Mouse (Mus musculus) heart, embryonic 11.5 days (tissue): Measurements from ENCODE around the gene Akap9. TPM values are rescaled to one million over a fixed set of nuclear protein-coding genes. Genes with fewer than 3 reads are reported as not detected.
"Not testable (repeated sequence)": the region's sequence is repeated elsewhere in the genome, so short reads cannot be mapped to it uniquely, and the experiment has no call there.

Experiments
- ATAC-seq: fragments of 200-750 bp; cut with Nextera tagmentation; replicated peaks from 2 replicates; pipeline ENCODE4 v1.8.0; 2017; ENCODE audit warnings: moderate library complexity; ENCODE audit not compliant: insufficient number of reproducible peaks, low FRiP score, low TSS enrichment
- H3K27ac ChIP-seq: fragments of 300-500 bp; sonication (generic); 2 replicates; pipeline ENCODE4 v1.5.1; 2014; ENCODE audit warnings: mild to moderate bottlenecking, low read depth, low read length
- H3K27me3 ChIP-seq: fragments of 300-500 bp; sonication (generic); 2 replicates; pipeline ENCODE4 v1.6.1; 2014; ENCODE audit warnings: mild to moderate bottlenecking, low read length, mixed read lengths; ENCODE audit not compliant: control insufficient read depth, insufficient read depth
- H3K36me3 ChIP-seq: fragments of 300-500 bp; sonication (generic); 2 replicates; pipeline ENCODE4 v1.6.1; 2014; ENCODE audit warnings: mild to moderate bottlenecking, low read length, moderate library complexity, mixed read lengths; ENCODE audit not compliant: control insufficient read depth, insufficient read depth
- H3K4me1 ChIP-seq: fragments of 300-500 bp; sonication (generic); 2 replicates; pipeline ENCODE4 v1.6.1; 2014; ENCODE audit warnings: low read length; ENCODE audit not compliant: control insufficient read depth, insufficient read depth
- H3K4me2 ChIP-seq: fragments of 300-500 bp; sonication (generic); 2 replicates; pipeline ENCODE4 v1.6.1; 2014; ENCODE audit warnings: mild to moderate bottlenecking, moderate library complexity
- H3K4me3 ChIP-seq: fragments of 300-500 bp; sonication (generic); 2 replicates; pipeline ENCODE4 v1.5.1; 2014; ENCODE audit warnings: low read depth, low read length
- H3K9ac ChIP-seq: fragments of 300-500 bp; sonication (generic); 2 replicates; pipeline ENCODE4 v1.6.1; 2014; ENCODE audit warnings: mild to moderate bottlenecking, low read depth, low read length, moderate library complexity
- H3K9me3 ChIP-seq: fragments of 300-500 bp; sonication (generic); replicated peaks from 2 replicates; pipeline ENCODE4 v1.6.1; 2016; ENCODE audit warnings: low read length; ENCODE audit not compliant: control insufficient read depth
- WGBS: fragments of 180-500 bp; shearing (Covaris S2); extraction: QIAGEN DNeasy Blood & Tissue Kit; methylation state at CpG from one replicate; pipeline ENCODE4 v1.1.7; 2014; ENCODE audit not compliant: insufficient replicate concordance; 5-methylcytosine and 5-hydroxymethylcytosine counted together
- polyA plus RNA-seq: library from polyadenylated mRNA; unstranded; fragments of >200 nt; fragmentation: Nextera tagmentation; extraction: Ambion mirVana; gene quantifications from 2 replicates; pipeline ENCODE4 v1.2.1, GENCODE M21; 2014

The Akap9 gene
- polyA plus RNA-seq, 1 experiment from 2014 or later = 99.1 TPM

DNA sequence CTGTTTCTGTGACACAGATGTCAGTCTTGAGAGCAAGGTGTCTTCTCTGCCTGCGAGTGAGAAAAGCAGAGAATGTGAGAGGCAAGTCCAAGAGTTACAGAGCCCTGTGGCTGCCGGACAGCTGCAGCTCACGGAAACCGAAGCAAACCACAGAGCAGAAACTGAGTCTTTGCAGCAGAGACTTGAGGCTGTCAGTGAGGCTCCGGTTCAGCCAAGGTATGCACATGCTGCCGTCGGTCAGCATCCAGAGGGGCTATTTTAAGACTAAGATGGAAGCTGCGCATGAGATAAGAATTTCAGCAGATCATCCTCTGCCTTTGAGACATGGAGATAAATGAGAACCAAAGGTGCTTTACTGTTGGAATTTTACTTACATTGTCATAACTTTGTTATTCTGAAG lies 48.3 kb downstream of the Akap9 start:
- Histone ChIP-seq H3K4me2 (no peak overlapping the region; the same call in 1 of the 2 replicates), H3K9me3 (no peaks in the 10 kb centered on the region), H3K36me3 (0 out of 2 replicates have a peak, but pooled peaks cover 4% of the 10 kb centered on the region), H3K9ac (no peak overlapping the region), H3K27me3 (no peaks in the 10 kb centered on the region), H3K4me3 (no peak overlapping the region), H3K4me1 (no peaks in the 10 kb centered on the region), H3K27ac (peak overlapping the region; percentile 41)
- ATAC-seq = no peak
- 51% methylated on average over 8 of the region's 8 CpGs for WGBS

DNA sequence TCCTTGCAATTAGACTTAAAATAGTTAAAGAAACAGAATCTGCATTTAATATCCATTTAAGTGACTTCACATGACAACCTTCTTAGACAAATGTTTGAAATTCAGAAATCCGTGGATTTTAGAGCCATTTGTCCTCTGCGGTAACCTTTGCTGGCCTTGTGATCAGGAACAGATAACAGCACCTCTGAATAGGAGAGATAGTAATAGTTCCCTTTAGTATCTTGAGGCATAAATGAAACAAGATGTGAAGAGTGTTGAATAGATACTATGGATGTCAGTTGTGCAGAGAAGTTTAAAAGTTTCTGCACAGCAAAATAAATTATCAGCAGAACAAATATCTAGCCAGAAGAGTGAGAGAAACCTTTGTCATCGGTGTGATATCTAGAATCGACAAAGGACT lies 50.0 kb downstream of the Akap9 start:
- 93% methylated on average over 4 of the region's 4 CpGs for WGBS
- ATAC-seq = no peak
- 0 out of 2 replicates have a peak, but pooled peaks cover 4% of the 10 kb centered on the region for H3K36me3 ChIP-seq

DNA sequence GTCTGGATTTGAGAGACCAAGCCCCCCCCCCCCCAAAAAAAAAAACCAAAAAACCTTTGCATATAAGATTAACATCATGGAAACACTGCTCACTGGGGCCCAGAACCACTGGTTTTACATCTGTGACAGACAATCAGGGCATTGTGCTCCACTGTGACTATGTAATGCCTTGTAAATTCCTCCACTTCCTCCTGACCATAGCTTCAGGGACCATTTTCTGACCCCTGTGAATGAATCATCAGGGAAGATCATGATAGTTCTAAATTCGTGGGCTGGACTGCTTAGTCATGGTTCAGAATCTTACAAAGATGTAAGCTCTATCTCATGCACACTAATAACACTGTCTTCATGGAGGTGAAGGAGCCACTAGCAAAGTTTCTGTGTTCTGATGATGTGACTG lies 61.8 kb downstream of the Akap9 start:
- no peak overlapping the region for H3K27ac ChIP-seq
- no peaks in the 10 kb centered on the region for H3K9me3 ChIP-seq
- H3K4me3 ChIP-seq = no peak overlapping the region
- no peak overlapping the region for H3K9ac ChIP-seq
- WGBS = 60% methylated on average over 1 of the region's 1 CpGs
- H3K4me1 ChIP-seq = no peaks in the 10 kb centered on the region
- no peak for ATAC-seq
- H3K36me3 ChIP-seq = peaks cover 15% of the 10 kb centered on the region
- H3K4me2 ChIP-seq = no peak overlapping the region
- H3K27me3 ChIP-seq = no peaks in the 10 kb centered on the region

More for the DNA sequence above, 50.0 kb downstream of the Akap9 start:
- H3K4me1 ChIP-seq = no peaks in the 10 kb centered on the region
- H3K9me3 ChIP-seq = no peaks in the 10 kb centered on the region
- H3K4me2 ChIP-seq = no peak overlapping the region
- H3K4me3 ChIP-seq = no peak overlapping the region
- H3K27me3 ChIP-seq = no peaks in the 10 kb centered on the region
- H3K9ac ChIP-seq = no peak overlapping the region
- H3K27ac ChIP-seq = no peak overlapping the region

DNA sequence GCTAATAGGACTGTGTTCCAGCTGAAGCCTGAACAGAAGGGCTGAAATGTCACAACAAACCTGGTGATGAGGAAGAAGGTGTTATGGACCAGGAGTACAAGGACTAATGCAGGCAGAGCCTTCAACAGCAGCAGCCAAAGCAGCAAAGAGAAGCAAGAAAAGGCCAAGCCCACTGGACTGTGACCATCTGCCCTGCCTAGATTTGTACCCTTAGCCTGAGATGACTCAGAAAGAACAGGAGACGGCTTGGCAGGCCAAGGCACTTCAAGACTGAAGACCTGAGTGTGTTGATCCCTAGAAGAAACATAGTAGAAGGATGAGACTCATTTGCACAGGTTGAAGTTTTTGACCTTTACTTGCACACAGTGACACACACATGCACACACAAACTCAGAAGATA lies 62.6 kb downstream of the Akap9 start:
- 78% methylated on average over 1 of the region's 1 CpGs for WGBS
- peaks cover 15% of the 10 kb centered on the region for H3K36me3 ChIP-seq
- H3K4me3 ChIP-seq = no peak overlapping the region
- H3K4me1 ChIP-seq = no peaks in the 10 kb centered on the region
- ATAC-seq = no peak
- no peaks in the 10 kb centered on the region for H3K27me3 ChIP-seq
- H3K9me3 ChIP-seq = no peaks in the 10 kb centered on the region
- no peak overlapping the region for H3K4me2 ChIP-seq
- no peak overlapping the region for H3K27ac ChIP-seq
- H3K9ac ChIP-seq = no peak overlapping the region

DNA sequence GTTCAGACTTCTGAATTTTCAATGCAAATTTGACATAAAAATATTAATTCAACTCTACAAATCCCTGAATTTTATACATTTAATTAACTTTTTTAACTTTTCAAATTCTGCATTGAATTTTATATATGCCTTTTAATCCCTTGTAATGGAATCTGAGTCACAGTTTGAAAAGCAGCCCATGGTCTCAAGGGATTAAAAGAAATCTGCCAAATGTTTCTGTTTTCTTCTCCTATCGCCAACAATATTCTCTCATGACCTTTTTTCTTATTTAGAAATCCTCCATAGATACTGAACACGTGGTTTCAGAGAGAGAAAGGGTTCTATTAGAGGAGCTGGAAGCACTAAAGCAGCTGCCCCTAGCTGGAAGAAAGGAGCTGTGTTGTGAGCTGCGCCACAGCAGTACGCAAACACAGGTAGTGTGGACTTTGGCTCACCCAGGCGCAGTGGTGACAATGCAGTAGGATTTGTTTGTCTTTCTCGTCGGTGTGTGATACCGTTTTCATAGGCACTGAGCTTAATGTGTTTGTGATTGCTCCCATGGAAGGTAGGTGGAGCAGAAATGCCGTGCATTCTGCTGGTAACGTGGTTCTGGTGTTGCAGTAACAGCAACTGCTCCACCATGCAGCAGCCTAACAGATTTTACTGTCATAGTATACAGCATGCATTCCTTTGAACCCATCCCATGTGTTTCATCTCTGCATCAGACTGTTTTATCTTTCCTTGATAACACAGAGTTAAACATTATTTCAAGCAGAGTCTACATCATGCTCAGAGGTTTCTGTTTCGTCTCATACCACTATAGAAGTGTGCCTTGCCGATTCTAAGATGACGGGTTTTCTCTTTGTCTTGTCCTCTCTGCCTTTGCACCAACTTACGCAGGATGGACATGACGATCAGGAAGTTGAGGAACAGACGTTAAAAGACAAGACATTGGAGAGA lies 76.9 kb downstream of the Akap9 start:
- H3K36me3 ChIP-seq = peaks cover 10% of the 10 kb centered on the region; the same call in 1 of the 2 replicates
- WGBS = 83% methylated on average over 16 of the region's 16 CpGs
- no peaks in the 10 kb centered on the region for H3K4me1 ChIP-seq
- H3K9me3 ChIP-seq = no peaks in the 10 kb centered on the region
- no peak overlapping the region for H3K4me3 ChIP-seq
- H3K27ac ChIP-seq = no peak overlapping the region
- H3K27me3 ChIP-seq = no peaks in the 10 kb centered on the region
- no peak overlapping the region for H3K9ac ChIP-seq
- ATAC-seq = no peak
- no peak overlapping the region for H3K4me2 ChIP-seq

DNA sequence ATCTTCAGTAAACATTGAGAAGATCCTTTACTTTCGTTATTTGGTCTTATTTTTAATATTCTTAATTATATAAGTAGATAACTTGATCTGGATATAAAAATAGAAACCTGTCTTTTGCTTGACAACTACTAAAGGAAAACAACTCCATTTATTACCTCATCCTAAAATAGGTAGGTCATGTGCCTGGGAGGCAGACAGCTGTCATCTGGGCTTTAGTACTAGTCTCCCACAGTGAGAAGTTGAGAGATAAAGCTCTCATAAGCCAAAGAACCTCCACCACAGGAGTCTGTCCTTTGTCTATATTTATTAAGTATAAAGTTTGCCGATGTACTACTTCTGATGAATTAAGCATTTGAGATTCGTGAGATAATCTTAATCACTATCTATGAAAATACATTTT lies 78.8 kb downstream of the Akap9 start:
- Histone ChIP-seq H3K9me3 (no peaks in the 10 kb centered on the region), H3K9ac (no peak overlapping the region), H3K4me2 (no peak overlapping the region), H3K27me3 (no peaks in the 10 kb centered on the region), H3K36me3 (peaks cover 10% of the 10 kb centered on the region; the same call in 1 of the 2 replicates), H3K27ac (no peak overlapping the region), H3K4me3 (no peak overlapping the region), H3K4me1 (no peaks in the 10 kb centered on the region)
- no peak for ATAC-seq
- 80% methylated on average over 3 of the region's 3 CpGs for WGBS

DNA sequence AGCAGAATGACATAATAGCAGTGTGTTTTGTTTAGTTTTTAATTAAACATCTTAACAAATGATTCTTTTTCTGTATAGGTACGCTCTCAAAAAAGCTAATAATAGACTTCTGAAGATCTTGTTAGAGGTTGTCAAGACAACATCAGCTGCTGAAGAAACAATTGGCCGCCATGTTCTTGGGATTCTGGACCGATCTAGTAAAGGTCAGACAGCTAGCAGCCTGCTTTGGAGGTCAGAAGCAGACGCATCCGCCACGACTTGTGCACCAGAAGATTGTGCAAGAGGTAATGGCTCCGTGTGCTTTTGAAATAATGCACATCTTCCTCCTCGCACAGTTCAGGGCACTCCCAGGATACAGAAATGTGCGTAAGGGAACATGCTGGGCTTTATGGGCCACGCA lies 80.4 kb downstream of the Akap9 start:
- peaks cover 10% of the 10 kb centered on the region; the same call in 1 of the 2 replicates for H3K36me3 ChIP-seq
- 93% methylated on average over 10 of the region's 10 CpGs for WGBS
- no peak overlapping the region for H3K4me2 ChIP-seq
- no peak overlapping the region for H3K27ac ChIP-seq
- H3K9ac ChIP-seq = no peak overlapping the region
- H3K27me3 ChIP-seq = no peaks in the 10 kb centered on the region
- H3K4me1 ChIP-seq = no peaks in the 10 kb centered on the region
- no peak overlapping the region for H3K4me3 ChIP-seq
- no peaks in the 10 kb centered on the region for H3K9me3 ChIP-seq
- no peak for ATAC-seq

DNA sequence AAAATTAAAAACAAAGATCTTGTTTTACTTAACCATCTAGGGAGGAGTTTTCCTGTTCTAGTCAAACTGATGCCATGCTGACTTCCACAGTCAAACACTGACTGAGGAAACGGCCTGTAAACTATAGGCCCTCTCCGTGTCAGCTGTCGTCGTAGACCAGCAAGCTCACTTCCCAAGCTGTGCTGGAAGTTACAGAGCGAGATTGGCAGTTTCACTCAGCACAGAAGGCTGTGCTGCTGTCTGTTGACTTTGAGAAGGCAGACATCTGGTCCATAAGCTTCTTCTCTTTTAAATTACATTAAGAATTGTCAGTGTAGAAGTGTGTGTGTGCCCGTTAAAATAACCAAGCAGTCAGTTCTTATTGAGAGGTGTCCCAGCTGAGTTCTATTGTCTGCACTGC lies 81.7 kb downstream of the Akap9 start:
- no peak overlapping the region for H3K4me3 ChIP-seq
- no peaks in the 10 kb centered on the region for H3K4me1 ChIP-seq
- H3K4me2 ChIP-seq = no peak overlapping the region
- H3K27ac ChIP-seq = no peak overlapping the region
- H3K9me3 ChIP-seq = no peaks in the 10 kb centered on the region
- no peak for ATAC-seq
- no peak overlapping the region for H3K9ac ChIP-seq
- H3K36me3 ChIP-seq = peaks cover 20% of the 10 kb centered on the region
- no peaks in the 10 kb centered on the region for H3K27me3 ChIP-seq
- WGBS = 89% methylated on average over 6 of the region's 6 CpGs

DNA sequence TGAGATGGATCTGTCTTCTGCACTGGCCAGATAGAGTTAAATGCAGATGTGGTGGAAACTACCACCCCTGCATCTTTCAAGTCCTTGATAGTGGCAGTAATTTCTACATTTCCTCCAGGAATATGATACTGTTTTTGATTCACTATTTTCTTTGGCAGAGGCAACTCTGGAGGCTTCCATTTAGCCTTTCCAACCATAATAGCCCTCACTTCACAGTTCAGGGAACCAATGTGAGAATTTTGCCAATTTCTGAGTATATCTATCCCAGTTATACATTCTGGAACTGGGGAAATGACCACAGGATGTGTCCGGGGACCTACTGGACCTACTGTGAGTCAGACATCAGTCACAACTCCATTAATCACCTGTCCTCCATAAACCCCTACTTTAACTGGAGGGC lies 89.8 kb downstream of the Akap9 start:
- not testable (repeated sequence) for H3K4me1 ChIP-seq, H3K4me3 ChIP-seq, H3K27ac ChIP-seq, H3K4me2 ChIP-seq, H3K27me3 ChIP-seq, ATAC-seq, H3K9ac ChIP-seq, H3K9me3 ChIP-seq
- 88% methylated on average over 1 of the region's 1 CpGs for WGBS
- peaks cover 11% of the 10 kb centered on the region for H3K36me3 ChIP-seq
